Comparison of ENCODE assay signal across 12 mouse cellular contexts in the genomic region with DNA sequence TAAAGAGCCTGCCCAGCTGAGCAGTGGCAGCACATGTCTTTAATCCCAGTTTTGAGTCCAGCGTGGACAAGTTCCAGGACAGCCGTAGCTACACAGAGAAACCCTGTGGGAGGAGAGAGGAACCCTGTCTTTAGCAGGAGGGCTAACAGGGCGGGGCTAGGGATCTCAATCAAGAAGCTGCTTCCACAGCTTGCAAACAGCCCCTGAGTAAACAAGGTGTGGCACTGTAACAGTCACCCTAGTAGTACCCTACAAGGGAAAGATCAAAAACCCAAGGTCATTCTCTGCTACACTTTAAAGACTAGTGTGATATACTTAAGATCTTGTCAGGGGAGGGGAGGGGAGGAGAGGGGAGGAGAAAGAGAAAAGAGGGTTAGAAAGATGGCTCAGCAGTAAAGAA. TPM values are rescaled to one million over a fixed set of nuclear protein-coding genes. Genes with fewer than 3 reads are reported as not detected.
DNase-seq lines count a peak whose midpoint lies in the region; ATAC-seq lines count a peak whose summit lies in the region.
"Had no signal": no experiment of that assay in that cellular context is flagged by ENCODE, and none has a peak within 500 bp of the region (broad histone marks: within the 10 kb centered on the region; RNA-seq: fewer than 3 reads in every experiment).

No protein-coding gene starts in this region.

- DNase-seq in adrenal gland, adult 2 months = peak; percentile 31
- DNase-seq in adrenal gland, postnatal 25 days = no peak
- peak; percentile 93 for DNase-seq in ES-CJ7 (ENCODE audit: low read depth, low spot score)
- peak; percentile 28 to 31 for DNase-seq in heart, postnatal 14 days
- no peak for DNase-seq in left cerebral cortex, postnatal 36 days (ENCODE audit: low spot score in 2 of 2)
- no peak for DNase-seq in neural tube, embryonic 10.5 days (ENCODE audit: extremely low spot score, low spot score)
- DNase-seq: B cell, adult 2 months; cerebellum, adult 2 months; right cerebral cortex, postnatal 4 days had no signal

- intact Hi-C loops in heart, postnatal 14 days (cut with DNase I) = loop anchor here (5.0 kb wide), 1 partner anchor 45 kb away; no protein-coding TSS in a partner anchor
- intact Hi-C loops in left cerebral cortex, postnatal 36 days (cut with DNase I) = no loop called here

- ATAC-seq in megakaryocyte-erythroid progenitor cell, adult 5-6 weeks (replicated peaks; ENCODE audit: low FRiP score, low TSS enrichment, poor library complexity, severe bottlenecking) = peak; percentile 85
- ATAC-seq in cerebellum, adult (ENCODE audit: insufficient number of reproducible peaks, low FRiP score, low TSS enrichment) = no peak
- ATAC-seq: forebrain, embryonic 14.5 days had no signal

RNA-seq across cellular contexts. Expression of gene Ankrd11, which starts 5.1 kb away (rescaled TPM):
- 10 to 100 TPM; 65.4 to 86.9 TPM for total RNA-seq in adrenal gland, adult 2 months (2021)
- polyA plus RNA-seq in adrenal gland, adult 2 months (2012; rRNA removed) = 54.8 and 88.0 TPM in 2 replicates
- 111 TPM in 2 replicates for total RNA-seq in adrenal gland, postnatal 25 days (2021)
- 10 to 100 TPM; 75.3 to 80.8 TPM for total RNA-seq in heart, postnatal 14 days (2021)
- 97.9 and 99.4 TPM in 2 replicates for total RNA-seq in megakaryocyte-erythroid progenitor cell, adult 5-6 weeks (2014; fragmentation: Nextera tagmentation)
- total RNA-seq in megakaryocyte-erythroid progenitor cell, adult 5-6 weeks (2017) = 57.1 and 57.3 TPM in 2 replicates
- 100 to 1,000 TPM; 145 to 177 TPM for total RNA-seq in left cerebral cortex, postnatal 36 days (2021)

RNA-seq across cellular contexts. Expression of gene Spg7, which starts 25.8 kb away (rescaled TPM):
- total RNA-seq in adrenal gland, adult 2 months (2021) = 10 to 100 TPM; 78.4 to 80.1 TPM
- polyA plus RNA-seq in adrenal gland, adult 2 months (2012; rRNA removed) = 246 and 255 TPM in 2 replicates
- 91.5 and 97.5 TPM in 2 replicates for total RNA-seq in adrenal gland, postnatal 25 days (2021)
- total RNA-seq in heart, postnatal 14 days (2021) = 10 to 100 TPM; 75.5 to 76.9 TPM
- total RNA-seq in megakaryocyte-erythroid progenitor cell, adult 5-6 weeks (2014; fragmentation: Nextera tagmentation) = 89.0 and 94.3 TPM in 2 replicates
- 60.1 and 68.2 TPM in 2 replicates for total RNA-seq in megakaryocyte-erythroid progenitor cell, adult 5-6 weeks (2017)
- total RNA-seq in left cerebral cortex, postnatal 36 days (2021) = 10 to 100 TPM; 58.2 to 62.2 TPM

Comparison
In these comparisons a context has a peak if more than half of its experiments do, and no peak if none do; other contexts are left out.
1. DNase-seq: peak in adrenal gland, adult 2 months (single experiment), ES-CJ7 (single experiment) and heart, postnatal 14 days (2 of 2); none in adrenal gland, postnatal 25 days (single experiment), left cerebral cortex, postnatal 36 days (0 of 2) and neural tube, embryonic 10.5 days (single experiment).